Mouse (Mus musculus): ENCODE measurements around the gene Plcb4.
A peak's percentile ranks its signal among the peaks of the same experiment; 100 is the strongest.

Gene Plcb4

DNA sequence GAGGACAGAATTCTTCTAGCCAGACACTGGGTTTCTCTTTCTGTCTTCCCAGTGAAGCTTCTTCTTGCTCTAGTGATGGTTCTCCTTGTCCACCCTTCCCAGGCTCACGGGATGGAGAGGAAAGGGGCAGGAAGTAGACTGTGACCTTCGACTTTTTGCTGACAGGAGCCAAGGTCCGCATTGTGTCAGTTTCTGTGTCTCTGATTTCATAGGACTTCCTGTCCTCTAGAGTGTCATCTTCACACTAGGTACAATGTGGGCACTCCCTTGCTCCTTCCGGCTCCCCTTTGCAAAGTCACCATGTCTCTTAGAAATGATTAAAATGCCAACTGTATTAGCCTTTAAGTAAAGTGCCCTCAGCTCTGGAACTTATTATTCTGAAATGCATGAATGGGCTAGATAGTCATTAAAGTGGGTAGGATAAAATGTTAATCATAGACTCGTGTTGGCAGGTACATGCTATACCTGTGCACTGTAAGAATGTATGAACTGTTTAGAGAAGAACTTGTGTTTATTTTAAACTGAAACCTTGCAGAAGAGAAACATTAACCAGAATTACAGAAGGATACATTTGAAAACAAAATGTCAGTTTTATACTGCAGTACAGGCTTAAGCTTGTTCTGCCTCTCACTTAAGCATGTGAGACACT, 152.8 kb downstream of the Plcb4 start:
- DNase-seq, result peak; percentile 36

- DNase-seq, result no peak
These were observed 154.0 kb downstream of the Plcb4 start for GRCm38 (mm10) chr2:135812701-135813246.

GRCm38 (mm10) chr2:135820691-135821090, 161.9 kb downstream of the Plcb4 start:
- no peak for DNase-seq

DNA sequence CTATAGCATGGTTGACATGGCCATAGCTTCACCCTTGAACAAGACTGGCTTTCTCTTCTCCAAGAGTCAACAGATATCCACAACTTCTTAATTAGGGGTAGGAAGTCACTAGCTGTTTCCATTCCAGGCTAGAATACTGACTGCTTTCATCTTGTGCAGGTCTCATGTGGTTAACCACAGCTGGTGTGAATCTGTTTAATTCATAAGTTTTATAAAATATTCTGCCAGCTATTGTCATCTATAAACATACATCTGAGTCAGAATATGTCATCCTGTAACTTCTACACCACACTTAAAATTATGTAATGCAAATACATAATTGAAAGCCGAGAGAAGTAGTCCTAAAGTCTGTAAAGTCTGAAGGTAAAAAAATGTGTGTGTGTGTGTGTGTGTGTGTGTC, 164.9 kb downstream of the Plcb4 start:
- DNase-seq, result no peak

DNA sequence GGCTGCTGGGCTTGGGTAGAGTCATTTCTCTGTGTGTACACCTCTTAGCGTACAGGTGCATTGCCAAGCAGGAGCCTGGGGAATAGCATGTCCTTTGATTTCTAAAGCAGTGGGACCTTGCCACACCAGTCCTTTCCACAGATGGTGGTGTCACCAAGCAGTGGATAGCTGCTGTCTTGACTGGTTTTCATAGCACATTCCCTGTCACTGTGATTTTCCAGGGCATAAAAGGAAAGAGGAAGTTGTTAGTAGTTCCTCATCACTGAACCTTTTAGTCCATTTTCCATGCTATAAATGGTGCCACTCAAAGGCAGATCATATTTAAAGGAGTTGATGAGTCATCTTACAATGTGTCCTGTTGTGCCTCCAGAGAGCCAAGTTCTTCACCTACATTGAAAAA, 165.9 kb downstream of the Plcb4 start:
- DNase-seq, result no peak

DNA sequence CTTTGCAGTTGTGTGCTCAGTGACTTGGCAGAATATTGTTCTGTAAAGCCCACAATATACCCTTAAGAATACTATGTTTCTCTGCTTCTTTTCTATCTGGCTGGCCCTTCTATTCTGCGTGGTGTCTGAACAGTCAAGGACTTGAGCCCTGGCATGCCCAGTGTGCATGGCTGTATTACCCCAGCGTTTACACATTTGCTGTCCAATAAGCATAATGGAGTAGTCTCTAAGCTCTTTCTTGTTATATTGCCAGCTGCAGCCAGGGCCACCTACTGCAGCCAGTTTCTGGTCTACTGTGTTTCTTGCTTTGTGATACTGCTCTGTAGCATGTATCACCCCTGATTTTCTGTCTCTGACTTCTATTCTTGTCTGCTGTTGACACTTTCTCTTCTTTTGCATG, 166.8 kb downstream of the Plcb4 start:
- no peak for DNase-seq

GRCm38 (mm10) chr2:135826616-135827360, 168.0 kb downstream of the Plcb4 start:
- no peak for DNase-seq

DNA sequence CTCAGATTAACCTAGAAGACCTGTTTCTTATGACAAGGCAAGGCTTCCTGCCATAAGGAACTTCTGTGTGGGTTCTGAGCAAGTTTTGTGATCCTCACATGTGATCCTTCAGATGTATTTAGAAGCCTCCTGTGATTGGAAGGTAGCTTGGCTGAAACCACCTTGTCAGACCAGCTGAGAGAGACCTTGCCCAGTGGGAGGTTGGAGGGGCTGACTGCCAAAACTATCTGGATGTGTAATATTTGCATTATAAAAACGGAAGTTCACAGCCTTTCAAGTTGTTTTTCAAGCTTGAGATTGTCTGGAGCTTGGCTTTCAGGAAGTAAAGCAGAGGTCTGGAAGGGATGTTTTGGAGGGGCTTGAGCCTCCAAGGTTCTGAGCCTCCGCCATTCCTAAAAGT, 169.6 kb downstream of the Plcb4 start:
- no peak for DNase-seq

- DNase-seq, result no peak
These were observed 174.9 kb downstream of the Plcb4 start for GRCm38 (mm10) chr2:135833743-135834142.

DNA sequence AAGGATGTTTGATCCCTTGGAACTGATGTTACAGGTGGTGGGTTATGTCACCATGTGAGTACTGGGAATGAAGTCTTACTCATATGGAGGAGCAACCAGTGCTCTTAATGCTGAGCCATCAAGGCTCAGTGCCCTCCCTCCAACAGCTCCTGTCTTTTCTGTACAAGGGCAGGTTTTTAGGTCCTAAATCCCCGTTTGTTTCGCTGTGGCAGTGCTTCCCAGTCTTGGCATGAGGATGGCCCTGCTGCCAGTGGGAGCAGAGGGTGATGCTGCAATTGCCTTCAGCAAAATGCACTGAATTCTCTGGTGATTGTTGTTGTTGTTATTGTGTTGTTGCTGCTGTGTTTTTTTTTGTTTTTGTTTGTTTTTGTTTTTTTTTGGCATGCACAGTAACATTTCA, 175.6 kb downstream of the Plcb4 start:
- DNase-seq, result no peak

- DNase-seq, result no peak
These were observed 177.1 kb downstream of the Plcb4 start for GRCm38 (mm10) chr2:135835911-135836310.

DNA sequence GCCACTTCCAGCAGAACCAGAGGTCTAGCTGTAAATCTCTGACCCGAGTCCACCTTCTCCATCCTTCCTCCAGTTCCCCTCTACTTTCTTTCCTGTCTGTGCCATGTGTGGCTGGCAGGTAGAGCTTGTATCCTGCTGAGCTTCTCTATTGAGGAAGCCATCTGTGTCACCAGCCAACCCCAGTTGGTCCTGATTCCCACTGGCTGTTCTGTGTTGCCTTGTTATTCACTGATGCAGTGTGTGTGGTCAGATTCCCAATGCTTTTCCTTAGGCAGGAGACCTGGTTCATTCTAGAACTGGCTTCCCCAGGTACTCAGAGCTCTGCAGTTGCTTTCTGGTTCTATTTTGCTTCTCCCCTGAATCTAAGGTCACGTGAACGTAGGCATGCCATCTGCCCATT, 177.6 kb downstream of the Plcb4 start:
- DNase-seq, result no peak

DNA sequence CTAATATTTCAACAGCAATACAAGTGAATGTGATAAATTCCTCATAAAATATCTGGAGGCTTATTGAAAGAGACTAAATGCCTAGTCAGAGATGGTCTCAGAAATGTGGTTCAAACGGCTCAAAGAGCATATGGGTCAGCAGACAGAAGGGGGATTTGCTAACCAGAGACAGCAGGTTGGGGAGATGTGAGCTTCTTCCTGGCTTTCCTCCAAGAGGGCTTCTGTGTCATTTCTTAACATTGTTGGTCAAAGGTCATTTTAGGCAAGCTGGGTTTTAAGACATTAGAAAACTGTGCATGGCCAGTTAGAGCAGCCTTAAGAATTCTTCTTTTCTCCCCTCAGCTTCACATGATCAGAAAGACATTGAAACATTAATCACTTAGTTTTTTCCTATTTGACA, 178.9 kb downstream of the Plcb4 start:
- no peak for DNase-seq

GRCm38 (mm10) chr2:135838135-135838534, 179.3 kb downstream of the Plcb4 start:
- no peak for DNase-seq

DNA sequence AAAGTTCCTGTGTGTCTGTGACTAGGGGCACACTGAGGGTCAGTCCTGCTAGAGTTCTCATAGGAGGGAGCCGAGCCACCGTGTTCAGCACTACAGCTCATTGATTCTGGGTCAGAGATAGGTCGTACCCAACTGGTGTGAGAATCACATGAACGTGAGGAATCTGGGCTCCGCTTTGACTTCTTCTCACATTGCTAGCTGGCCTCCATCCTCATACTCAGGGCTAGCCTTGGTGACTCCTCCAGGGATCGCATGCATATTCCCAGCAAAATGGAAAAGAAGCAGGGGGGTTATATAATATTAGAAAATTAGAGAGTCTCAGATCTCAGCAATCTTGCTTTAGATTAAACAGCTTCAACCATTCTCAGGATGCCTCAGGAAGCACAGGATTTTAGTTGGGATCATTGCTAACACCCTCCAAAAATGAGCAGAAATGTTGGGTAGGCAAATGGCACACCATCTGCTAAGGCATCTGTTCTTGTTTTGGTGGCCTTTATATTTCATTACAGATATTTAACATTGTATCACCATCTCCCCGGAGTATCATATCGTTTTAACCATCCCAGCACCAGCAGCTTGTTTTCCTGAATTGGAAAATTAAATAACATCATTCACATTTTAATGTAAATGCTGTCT, 180.0 kb downstream of the Plcb4 start:
- DNase-seq, result no peak

GRCm38 (mm10) chr2:135843721-135844120, 184.9 kb downstream of the Plcb4 start:
- DNase-seq, result no peak

GRCm38 (mm10) chr2:135846903-135847302, 188.1 kb downstream of the Plcb4 start:
- DNase-seq, result no peak

DNA sequence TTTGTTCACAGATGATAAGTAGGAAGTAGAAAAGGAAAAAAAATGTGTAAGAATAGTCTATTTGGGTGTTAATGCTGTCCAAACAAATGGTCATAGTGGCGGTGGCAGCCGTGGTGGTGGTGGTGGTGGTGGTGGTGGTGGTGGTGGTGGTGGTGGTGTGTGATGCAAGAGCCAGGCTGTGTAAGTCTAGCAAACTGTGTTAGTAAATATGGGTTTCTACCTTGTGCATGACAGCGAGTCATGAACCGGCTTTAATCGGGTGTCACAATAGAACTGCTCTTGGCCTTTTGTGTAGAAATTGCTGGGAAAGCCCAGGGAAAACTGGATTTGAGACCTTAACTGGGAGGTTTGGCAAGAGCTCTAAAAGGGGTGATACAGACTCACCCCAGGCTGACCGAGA, 188.9 kb downstream of the Plcb4 start:
- DNase-seq, result no peak

GRCm38 (mm10) chr2:135848169-135848568, 189.4 kb downstream of the Plcb4 start:
- no peak for DNase-seq

DNA sequence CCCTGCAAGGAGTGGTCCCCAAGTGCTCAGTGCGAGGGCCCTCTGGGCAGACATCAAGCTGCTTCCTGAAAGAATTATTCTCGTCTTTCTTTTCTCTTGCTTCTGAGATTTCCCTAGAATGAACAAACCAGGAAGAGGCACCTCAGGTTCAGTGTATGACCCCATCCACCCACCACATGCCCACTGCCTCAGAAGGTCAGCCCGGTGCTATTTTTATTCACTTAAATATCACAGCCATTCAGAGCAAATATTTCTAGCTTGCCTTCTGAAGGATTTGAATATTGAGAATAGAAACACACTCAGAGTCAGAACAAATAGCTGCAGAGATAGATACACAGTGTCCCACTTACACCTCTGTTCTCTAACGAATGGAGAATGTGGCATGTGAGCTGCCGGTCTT, 193.2 kb downstream of the Plcb4 start:
- DNase-seq, result no peak

DNA sequence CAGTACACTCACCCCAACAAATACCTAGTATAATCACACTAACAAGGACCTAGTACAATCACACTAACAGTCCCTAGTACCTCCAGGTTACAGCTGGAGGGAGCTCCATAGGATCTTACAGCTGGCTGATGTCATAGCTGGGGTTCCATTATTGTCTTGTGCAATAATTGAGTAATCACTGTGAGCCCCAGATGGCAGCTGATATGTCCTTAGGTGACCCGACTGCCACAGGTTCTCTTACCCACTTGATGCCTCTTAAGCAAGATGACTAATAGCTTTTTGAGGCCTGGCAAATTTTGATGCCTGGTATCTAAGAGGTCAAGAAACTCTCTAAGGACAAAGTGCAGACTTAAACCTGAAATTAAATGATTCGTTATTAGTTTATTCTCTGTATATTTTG, 194.3 kb downstream of the Plcb4 start:
- DNase-seq, result no peak

GRCm38 (mm10) chr2:135854059-135854458, 195.2 kb downstream of the Plcb4 start:
- no peak for DNase-seq

DNA sequence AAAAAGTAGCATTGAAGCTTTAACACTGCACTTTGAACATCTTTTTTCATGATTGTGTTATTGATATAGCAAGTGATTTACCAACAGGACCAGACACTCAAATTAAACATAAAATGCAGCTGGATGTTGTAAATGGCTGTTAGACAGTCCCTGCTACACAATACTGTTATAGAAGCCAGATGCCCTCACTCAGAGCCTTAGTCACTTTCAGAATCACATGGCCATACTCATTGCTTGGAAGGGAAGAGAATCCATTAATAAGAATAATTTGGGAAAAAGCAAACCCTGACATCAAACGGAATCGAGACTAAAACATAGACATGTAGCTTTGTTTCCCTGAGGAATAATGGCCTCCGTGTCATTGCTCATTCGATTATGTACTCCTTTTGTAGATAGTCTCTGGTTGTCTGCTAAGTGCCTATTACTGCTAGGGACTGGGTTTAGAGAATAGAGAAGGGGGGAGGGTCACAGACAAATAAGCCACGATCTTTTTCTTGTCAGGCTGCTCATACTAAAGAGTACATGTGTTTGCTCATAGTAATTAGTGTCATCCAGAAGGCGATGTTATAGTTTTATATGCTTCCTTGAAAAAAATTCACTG, 197.2 kb downstream of the Plcb4 start:
- no peak for DNase-seq

- no peak for DNase-seq
These were observed 198.0 kb downstream of the Plcb4 start for GRCm38 (mm10) chr2:135856826-135857225.
